Mouse (Mus musculus) kidney, postnatal 14 days (tissue): ENCODE results near the gene Dcn.

Source experiments
- DNase-seq: peaks from one replicate; pipeline ENCODE4 v3.0.0; 2022; ENCODE audit warnings: mixed read lengths

Dcn gene

DNA sequence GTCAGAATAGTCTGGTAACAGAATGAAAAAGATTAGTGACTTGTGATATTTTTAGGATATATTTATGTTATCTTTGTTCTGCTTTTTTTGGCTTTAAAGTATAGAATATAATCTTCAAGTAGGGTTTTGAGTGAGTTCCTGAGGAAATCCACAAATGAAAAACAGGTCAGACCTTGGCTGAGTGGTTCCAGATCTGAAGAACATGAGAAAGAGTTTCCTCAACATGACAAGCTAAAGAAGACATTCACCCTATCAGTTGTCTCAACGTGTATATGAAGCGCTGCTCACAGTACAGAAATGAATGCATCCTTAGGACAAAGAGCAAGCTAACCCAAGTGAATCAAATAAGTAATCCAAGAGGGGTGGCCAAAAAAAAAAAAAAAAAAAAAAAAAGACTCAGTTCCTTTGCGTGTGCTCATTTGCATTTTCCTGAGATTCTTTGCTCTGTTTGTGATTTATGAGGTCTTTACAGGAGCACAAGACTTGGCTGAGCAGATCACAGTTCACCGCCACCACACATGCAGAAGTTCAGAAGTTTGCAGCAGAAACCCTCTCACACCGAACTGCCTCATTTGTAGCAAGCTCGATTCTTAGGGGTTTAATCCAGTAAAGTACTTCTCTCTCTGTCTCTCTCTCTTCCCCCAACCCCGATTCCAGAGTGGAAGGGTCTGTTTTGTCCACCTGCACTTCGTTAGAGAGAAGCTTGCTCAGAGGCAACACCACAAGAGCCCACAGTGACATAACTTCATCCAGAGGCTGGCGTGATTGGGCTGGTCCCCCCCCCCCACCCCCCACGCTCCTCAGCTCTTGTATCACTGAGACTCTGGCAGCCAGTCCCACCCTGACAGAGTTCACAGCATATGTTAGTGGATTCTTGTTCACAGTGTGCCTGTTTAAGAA lies 85.8 kb downstream of the Dcn start, which contains the start of gene Lum:
Gene Lum (plus strand): TSS at position 172 of the 900 bp plus-strand sequence.
- DNase-seq, result no peak

DNA sequence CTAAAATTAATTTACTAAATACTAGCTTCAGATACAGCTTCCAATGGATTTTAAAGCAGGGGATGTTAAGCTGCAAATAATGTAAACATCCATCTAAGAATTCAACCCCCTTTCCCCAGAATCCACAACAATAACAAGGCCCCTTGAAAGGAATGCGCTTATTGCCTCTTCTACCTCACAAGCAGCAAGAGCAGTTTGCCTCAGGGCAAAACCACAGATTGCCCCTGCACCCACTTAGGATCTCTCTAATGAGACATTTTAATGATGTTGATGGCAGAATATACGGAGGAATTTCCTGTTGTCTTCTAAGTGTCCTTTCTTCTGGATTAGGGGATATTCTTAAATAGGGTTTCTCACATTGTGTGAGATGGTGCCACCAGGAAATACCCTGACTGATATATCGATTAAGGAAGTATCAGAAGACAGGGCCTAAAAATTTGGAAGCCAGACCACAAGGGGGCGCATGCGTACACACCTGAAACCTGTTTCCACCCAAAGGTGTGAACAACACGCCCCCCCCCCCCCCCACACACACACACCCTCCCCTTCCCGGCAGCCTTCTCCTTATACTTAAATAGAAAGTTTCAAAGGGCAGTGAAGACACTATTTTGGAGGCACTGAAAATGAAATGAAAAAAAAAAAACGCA lies 88.2 kb downstream of the Dcn start:
- DNase-seq, result peak; percentile 4
